Mouse (Mus musculus) neural tube, embryonic 15.5 days (tissue): ENCODE data around the gene Sox10. TPM values are rescaled to one million over a fixed set of nuclear protein-coding genes. Genes with fewer than 3 reads are reported as not detected.

Source experiments
- ATAC-seq: fragments of 200-750 bp; cut with Nextera tagmentation; 2 replicates; pipeline ENCODE4 v1.8.0; 2017; ENCODE audit warnings: mild to moderate bottlenecking, moderate TSS enrichment, moderate library complexity; ENCODE audit not compliant: low FRiP score
- H3K27ac ChIP-seq: fragments of 300-500 bp; sonication (generic); replicated peaks from 2 replicates; pipeline ENCODE4 v1.5.1; 2015; ENCODE audit warnings: mild to moderate bottlenecking, inconsistent platforms
- H3K27me3 ChIP-seq: fragments of 300-500 bp; sonication (generic); replicated peaks from 2 replicates; pipeline ENCODE4 v1.6.1; 2015; ENCODE audit warnings: inconsistent platforms
- H3K36me3 ChIP-seq: fragments of 300-500 bp; sonication (generic); 2 replicates; pipeline ENCODE4 v1.6.1; 2015; ENCODE audit warnings: inconsistent platforms
- H3K4me1 ChIP-seq: fragments of 300-500 bp; sonication (generic); 2 replicates; pipeline ENCODE4 v1.6.1; 2015; ENCODE audit warnings: inconsistent platforms
- H3K4me2 ChIP-seq: fragments of 300-500 bp; sonication (generic); 2 replicates; pipeline ENCODE4 v1.6.1; 2015; ENCODE audit warnings: inconsistent platforms, mild to moderate bottlenecking, moderate library complexity
- H3K4me3 ChIP-seq: fragments of 300-500 bp; sonication (generic); replicated peaks from 2 replicates; pipeline ENCODE4 v1.5.1; 2015; ENCODE audit warnings: mild to moderate bottlenecking, inconsistent platforms
- H3K9ac ChIP-seq: fragments of 300-500 bp; sonication (generic); replicated peaks from 2 replicates; pipeline ENCODE4 v1.6.1; 2015; ENCODE audit warnings: mild to moderate bottlenecking, inconsistent platforms
- H3K9me3 ChIP-seq: fragments of 300-500 bp; sonication (generic); replicated peaks from 2 replicates; pipeline ENCODE4 v1.6.1; 2016; ENCODE audit warnings: inconsistent platforms
- WGBS: fragments of 180-500 bp; shearing (Covaris S2); methylation state at CpG from one replicate; pipeline ENCODE4 v1.1.7; 2015; ENCODE audit warnings: mixed read lengths; 5-methylcytosine and 5-hydroxymethylcytosine counted together
- polyA plus RNA-seq: library from polyadenylated mRNA; unstranded; fragments of >200 nt; fragmentation: Nextera tagmentation; extraction: Ambion mirVana; gene quantifications from 2 replicates; pipeline ENCODE4 v1.2.1, GENCODE M21; 2015

The Sox10 gene
- 11.6 and 13.4 TPM in 2 replicates for polyA plus RNA-seq

DNA sequence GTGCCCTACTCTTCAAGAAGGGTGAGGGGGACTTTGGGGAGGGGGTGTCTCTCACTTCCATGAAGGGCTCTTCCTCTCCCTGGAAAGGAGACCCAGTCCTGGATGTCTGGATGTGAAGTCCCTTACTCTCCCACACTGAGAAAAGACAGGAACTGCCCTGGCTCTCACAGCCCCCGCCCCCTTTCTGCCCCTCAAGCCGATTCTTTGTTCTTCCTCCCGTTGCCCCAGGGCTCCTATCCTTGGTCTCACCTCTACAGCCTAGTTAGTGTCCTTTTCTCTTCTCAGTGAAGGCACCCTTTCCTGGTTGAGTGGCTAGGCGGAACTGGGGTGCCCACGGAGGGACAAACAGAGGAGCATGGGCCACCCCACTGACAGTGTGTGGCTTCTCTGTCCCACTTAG lies at the start of gene Sox10:
Gene Sox10, minus strand, starts transcription at position 101 of the 400 bp plus-strand sequence.
- H3K4me2 ChIP-seq: peak within 1 kb of the TSS; percentile 11; the same call in 1 of the 2 replicates
- H3K4me1 ChIP-seq: peaks cover 15% of the 10 kb centered on the region; the same call in 1 of the 2 replicates
- peaks cover 39% of the 10 kb centered on the region for H3K27me3 ChIP-seq
- peak within 1 kb of the TSS; percentile 21; the same call in 1 of the 2 replicates for H3K9ac ChIP-seq
- no peaks in the 10 kb centered on the region for H3K36me3 ChIP-seq
- no peak for ATAC-seq
- H3K4me3 ChIP-seq: peak within 1 kb of the TSS; percentile 26
- peak within 1 kb of the TSS; percentile 61; the same call in 1 of the 2 replicates for H3K27ac ChIP-seq
- 54% methylated on average over 5 of the region's 5 CpGs for WGBS
- no peaks in the 10 kb centered on the region for H3K9me3 ChIP-seq

DNA sequence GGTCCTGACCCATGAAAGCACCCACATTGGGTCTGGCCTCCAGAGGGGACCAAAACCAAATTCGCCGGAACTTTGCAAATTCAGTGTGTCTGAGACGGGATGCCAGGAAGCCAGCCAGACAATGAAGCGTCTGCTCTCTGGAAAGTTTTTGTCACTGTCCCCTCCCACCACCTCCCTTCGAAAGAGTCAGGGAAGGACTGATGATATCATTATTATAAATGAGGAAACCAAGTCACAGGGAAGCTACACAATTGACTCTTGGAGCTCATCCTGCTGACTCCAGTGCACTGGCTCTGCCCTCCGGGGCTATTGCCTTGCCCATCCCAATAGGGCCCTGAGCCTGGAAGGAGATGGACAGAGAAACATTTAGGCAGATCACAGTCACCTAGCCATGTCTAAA lies 48.6 kb upstream of the Sox10 start:
- no peaks in the 10 kb centered on the region for H3K27me3 ChIP-seq
- H3K9ac ChIP-seq: no peak overlapping the region
- H3K27ac ChIP-seq: no peak overlapping the region
- 79% methylated on average over 6 of the region's 6 CpGs for WGBS
- ATAC-seq: no peak
- no peak overlapping the region for H3K4me3 ChIP-seq
- no peaks in the 10 kb centered on the region for H3K36me3 ChIP-seq
- no peaks in the 10 kb centered on the region for H3K9me3 ChIP-seq
- H3K4me1 ChIP-seq: no peaks in the 10 kb centered on the region
- no peak overlapping the region for H3K4me2 ChIP-seq

DNA sequence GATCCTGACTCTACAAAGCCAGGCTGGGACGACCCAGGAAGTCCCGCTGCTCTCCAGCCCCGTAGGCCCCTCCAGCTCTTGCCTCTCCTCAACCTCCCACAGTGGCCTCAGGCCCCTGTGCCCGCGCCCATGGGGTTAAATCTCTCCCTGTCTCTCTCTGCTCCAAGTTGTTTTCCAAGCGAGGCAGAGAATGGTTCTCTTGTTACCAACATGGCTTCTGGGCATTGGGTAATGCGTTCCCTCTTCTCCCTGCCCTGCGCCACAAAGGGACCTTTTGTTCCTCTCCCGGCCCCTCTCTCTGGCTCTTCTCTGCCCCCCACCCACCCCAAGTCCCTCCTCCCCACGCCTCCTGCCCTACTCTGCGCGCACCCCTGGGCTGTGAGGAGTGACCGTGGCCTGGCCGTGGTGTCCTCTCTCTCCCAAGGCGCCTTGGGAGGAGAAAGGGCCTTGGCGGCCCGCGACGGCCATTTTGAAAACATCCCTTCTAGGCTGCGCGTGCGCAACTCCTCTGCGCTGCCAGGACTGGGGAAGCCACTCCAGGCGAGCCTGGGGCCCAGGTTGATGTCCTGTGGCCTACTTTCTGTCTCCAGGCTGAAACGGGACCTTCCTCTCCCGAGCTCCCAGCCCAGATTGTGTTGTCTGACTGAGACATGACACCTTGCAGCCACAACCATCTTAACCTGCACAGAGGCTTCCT lies 47.9 kb upstream of the Sox10 start:
- H3K27ac ChIP-seq: no peak overlapping the region
- H3K9ac ChIP-seq: no peak overlapping the region
- WGBS: 87% methylated on average over 26 of the region's 26 CpGs
- H3K4me1 ChIP-seq: no peaks in the 10 kb centered on the region
- no peak overlapping the region for H3K4me3 ChIP-seq
- no peaks in the 10 kb centered on the region for H3K9me3 ChIP-seq
- no peak for ATAC-seq
- H3K4me2 ChIP-seq: no peak overlapping the region
- H3K36me3 ChIP-seq: no peaks in the 10 kb centered on the region
- no peaks in the 10 kb centered on the region for H3K27me3 ChIP-seq

DNA sequence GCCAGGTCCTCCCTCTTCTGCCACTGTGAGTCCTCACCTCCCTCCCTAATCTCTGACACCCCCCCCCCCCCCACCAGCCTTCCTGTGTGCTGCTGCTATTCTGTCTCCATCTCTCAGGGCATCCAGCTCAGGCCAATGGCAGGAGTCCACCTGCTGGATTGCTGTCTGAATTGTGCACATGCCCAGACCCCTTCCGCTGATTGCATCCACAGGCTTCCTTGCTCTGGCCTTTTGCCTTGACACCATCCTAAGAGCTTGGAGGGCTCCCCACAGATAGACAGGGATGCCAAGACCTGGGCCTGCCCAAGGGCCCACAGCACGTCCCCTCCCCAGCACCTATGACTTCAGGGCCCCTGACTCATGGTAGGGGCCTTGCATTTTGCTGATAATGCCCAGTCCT lies 45.3 kb upstream of the Sox10 start:
- 80% methylated on average over 2 of the region's 2 CpGs for WGBS
- Histone ChIP-seq H3K9me3 (no peaks in the 10 kb centered on the region), H3K9ac (no peak overlapping the region), H3K4me3 (no peak overlapping the region), H3K36me3 (no peaks in the 10 kb centered on the region), H3K4me2 (no peak overlapping the region), H3K27ac (no peak overlapping the region), H3K4me1 (no peaks in the 10 kb centered on the region), H3K27me3 (no peaks in the 10 kb centered on the region)
- no peak for ATAC-seq

DNA sequence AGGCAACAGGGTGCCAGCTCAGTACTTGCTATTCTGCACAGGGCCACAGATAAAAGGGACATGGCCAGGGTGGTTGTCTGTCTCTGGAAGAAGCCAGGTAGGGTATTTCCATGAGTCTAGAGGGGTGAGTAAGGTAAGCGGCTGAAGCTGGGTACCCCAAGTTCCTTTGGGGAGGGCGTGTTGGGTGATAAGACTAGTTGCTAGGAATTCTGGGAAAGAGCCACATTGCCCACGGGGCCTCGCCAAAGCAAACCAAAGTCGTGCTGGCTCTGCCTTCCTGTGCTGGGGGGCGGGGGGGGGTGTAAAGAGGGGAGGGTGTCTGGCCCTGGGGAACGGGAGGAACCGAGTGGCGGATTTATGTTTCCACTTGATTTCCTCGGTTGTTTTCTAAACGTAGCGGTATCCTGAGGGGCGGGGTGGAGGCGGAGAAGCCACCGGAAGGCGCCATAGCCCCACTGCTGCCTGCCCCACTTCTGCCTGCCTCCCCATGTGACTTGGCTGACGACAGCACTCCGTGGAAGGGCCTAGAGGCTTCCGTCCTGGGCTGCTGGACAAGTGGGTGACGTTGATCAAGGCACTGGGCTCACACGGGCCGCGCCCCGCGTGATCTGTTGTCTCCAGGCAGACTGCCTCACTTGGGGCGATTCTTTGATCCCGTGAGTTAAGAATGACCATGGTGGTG lies 43.9 kb upstream of the Sox10 start:
- Histone ChIP-seq H3K9ac (no peak overlapping the region), H3K4me1 (no peaks in the 10 kb centered on the region), H3K4me2 (no peak overlapping the region), H3K27ac (no peak overlapping the region), H3K27me3 (no peaks in the 10 kb centered on the region), H3K36me3 (no peaks in the 10 kb centered on the region), H3K4me3 (no peak overlapping the region), H3K9me3 (no peaks in the 10 kb centered on the region)
- 77% methylated on average over 27 of the region's 27 CpGs for WGBS
- ATAC-seq: no peak

- 83% methylated on average over 6 of the region's 6 CpGs for WGBS
- Histone ChIP-seq H3K36me3 (no peaks in the 10 kb centered on the region), H3K4me2 (no peak overlapping the region), H3K4me3 (no peak overlapping the region), H3K9me3 (no peaks in the 10 kb centered on the region), H3K4me1 (no peaks in the 10 kb centered on the region), H3K9ac (no peak overlapping the region), H3K27me3 (no peaks in the 10 kb centered on the region), H3K27ac (no peak overlapping the region)
- no peak for ATAC-seq
These were observed 43.2 kb upstream of the Sox10 start for GRCm38 (mm10) chr15:79208211-79208610.

DNA sequence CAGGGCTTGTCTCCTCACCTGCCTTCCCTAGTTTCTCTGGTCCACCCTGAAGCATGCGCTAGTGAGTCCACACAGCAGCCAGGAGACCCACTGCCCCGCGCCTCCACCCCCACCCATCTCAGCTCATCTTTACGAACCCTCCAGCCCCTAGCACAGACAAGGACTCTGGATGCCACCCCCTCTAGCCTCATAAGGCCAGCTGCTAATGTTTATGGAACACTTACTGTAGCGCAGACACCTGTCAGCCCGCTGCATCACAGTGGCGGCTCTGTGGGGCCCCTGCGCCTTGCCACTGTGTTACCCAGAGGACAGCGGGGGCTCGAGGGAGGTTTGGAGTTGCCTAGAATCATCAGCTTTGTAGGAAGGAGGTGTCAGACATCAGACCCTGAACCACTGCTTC lies 37.5 kb upstream of the Sox10 start:
- peak overlapping the region; percentile 56; the same call in 1 of the 2 replicates for H3K27ac ChIP-seq
- H3K9me3 ChIP-seq: no peaks in the 10 kb centered on the region
- 22% methylated on average over 10 of the region's 10 CpGs for WGBS
- H3K4me3 ChIP-seq: no peak overlapping the region
- no peak overlapping the region; the same call in 1 of the 2 replicates for H3K4me2 ChIP-seq
- ATAC-seq: no peak
- H3K9ac ChIP-seq: no peak overlapping the region
- no peaks in the 10 kb centered on the region for H3K36me3 ChIP-seq
- H3K27me3 ChIP-seq: no peaks in the 10 kb centered on the region
- H3K4me1 ChIP-seq: peaks cover 18% of the 10 kb centered on the region

DNA sequence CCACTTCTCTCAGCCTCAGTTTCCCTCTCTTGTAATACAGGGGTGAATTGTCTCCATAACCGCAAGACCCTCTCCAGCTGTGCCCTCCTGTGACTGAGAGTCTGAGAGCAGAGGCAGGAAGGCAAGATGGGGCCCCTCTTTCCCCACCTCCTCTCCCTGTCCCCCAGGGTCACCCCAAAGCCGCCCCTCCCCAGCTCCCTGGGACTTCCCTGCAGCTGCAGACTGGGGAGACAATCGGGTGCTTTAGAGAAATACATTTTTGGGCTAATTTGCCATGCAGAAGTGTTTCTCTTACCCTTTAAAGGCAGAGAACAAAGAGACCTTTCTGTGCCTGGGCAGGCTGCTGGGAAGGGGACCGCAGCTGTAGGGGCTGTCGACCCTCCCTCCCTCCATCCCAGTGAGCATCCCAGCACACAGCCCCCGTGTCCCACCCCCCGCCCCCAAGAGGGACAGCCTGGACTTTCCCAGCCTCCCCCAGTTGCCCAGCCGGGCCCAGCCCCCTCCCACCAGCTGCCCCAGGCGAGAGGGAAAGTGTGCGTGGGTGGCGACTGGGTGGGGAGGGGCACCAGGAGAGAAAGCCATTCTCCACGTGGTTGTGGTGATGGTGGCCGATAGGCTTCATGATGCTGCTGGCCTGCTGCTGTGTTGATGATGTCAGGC lies 36.6 kb upstream of the Sox10 start:
- Histone ChIP-seq H3K36me3 (no peaks in the 10 kb centered on the region), H3K9me3 (no peaks in the 10 kb centered on the region), H3K9ac (no peak overlapping the region), H3K4me2 (peak overlapping the region; percentile 34; the same call in 1 of the 2 replicates), H3K4me1 (peaks cover 18% of the 10 kb centered on the region), H3K4me3 (no peak overlapping the region), H3K27me3 (no peaks in the 10 kb centered on the region), H3K27ac (0 out of 2 replicates have a peak overlapping the region, but pooled peaks have one; percentile 9)
- peak; percentile 58; the same call in 1 of the 2 replicates for ATAC-seq
- 7% methylated on average over 13 of the region's 13 CpGs for WGBS

DNA sequence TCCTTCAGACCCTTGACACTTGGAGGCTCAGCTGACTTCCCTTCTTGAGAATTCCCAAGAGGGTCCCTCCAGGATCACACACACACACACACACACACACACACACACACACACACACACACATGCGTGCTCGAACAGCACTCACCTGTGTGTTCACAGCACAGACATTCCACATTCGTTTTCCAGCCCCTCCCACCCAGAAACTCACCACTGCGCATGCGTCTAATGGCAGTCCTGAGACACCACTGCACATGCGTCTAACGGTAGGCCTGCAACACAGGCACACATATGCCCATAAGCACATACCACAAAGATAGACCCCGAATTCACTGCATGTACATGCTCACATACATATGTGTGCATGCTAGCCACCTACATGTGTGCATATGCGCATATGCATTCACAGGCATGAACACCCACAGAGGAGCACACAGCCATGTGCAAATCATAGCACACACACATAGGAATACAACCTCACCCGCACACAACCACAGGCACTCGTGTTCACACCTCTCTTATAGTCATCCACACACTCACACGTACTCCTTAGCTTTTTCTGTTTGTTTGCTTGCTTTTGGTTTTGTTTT lies 34.4 kb upstream of the Sox10 start:
- Histone ChIP-seq H3K27me3 (no peaks in the 10 kb centered on the region), H3K27ac (no peak overlapping the region), H3K4me1 (peaks cover 18% of the 10 kb centered on the region), H3K9me3 (no peaks in the 10 kb centered on the region), H3K4me2 (no peak overlapping the region), H3K4me3 (no peak overlapping the region), H3K36me3 (no peaks in the 10 kb centered on the region), H3K9ac (no peak overlapping the region)
- no peak for ATAC-seq
- 92% methylated on average over 12 of the region's 12 CpGs for WGBS

- 87% methylated on average over 8 of the region's 8 CpGs for WGBS
- Histone ChIP-seq H3K27ac (no peak overlapping the region), H3K4me3 (no peak overlapping the region), H3K4me1 (peaks cover 19% of the 10 kb centered on the region), H3K36me3 (no peaks in the 10 kb centered on the region), H3K9me3 (no peaks in the 10 kb centered on the region), H3K27me3 (no peaks in the 10 kb centered on the region), H3K9ac (no peak overlapping the region), H3K4me2 (no peak overlapping the region)
- no peak for ATAC-seq
These were observed 30.5 kb upstream of the Sox10 start for GRCm38 (mm10) chr15:79195492-79195891.

GRCm38 (mm10) chr15:79194946-79195345 lies 29.9 kb upstream of the Sox10 start:
- no peak overlapping the region for H3K27ac ChIP-seq

More at GRCm38 (mm10) chr15:79194946-79195345, 29.9 kb upstream of the Sox10 start:
- H3K4me3 ChIP-seq: no peak overlapping the region
- no peak for ATAC-seq
- H3K4me2 ChIP-seq: no peak overlapping the region
- H3K9ac ChIP-seq: no peak overlapping the region
- H3K4me1 ChIP-seq: peaks cover 19% of the 10 kb centered on the region
- H3K27me3 ChIP-seq: no peaks in the 10 kb centered on the region
- WGBS: 73% methylated on average over 2 of the region's 2 CpGs
- no peaks in the 10 kb centered on the region for H3K36me3 ChIP-seq
- H3K9me3 ChIP-seq: no peaks in the 10 kb centered on the region
